Mouse (Mus musculus): ENCODE measurements around the gene Ptpn9. TPM values are rescaled to one million over a fixed set of nuclear protein-coding genes. Genes with fewer than 3 reads are reported as not detected.
"Not testable (repeated sequence)": the region's sequence is repeated elsewhere in the genome, so short reads cannot be mapped to it uniquely, and the experiment has no call there.

Ptpn9 gene
- total RNA-seq (2014; fragmentation: Nextera tagmentation) (29.6 and 36.1 TPM in 2 replicates), total RNA-seq (2017) (26.2 and 29.2 TPM in 2 replicates), polyA plus RNA-seq (2012) (62.4 and 69.9 TPM in 2 replicates)

- Histone ChIP-seq H3K36me3 (replicated peaks) (peaks cover 2% of the 10 kb centered on the region), H3K9me3 (replicated peaks) (no peaks in the 10 kb centered on the region), H3K27me3 (ENCODE audit: insufficient read depth, low read length) (no peaks in the 10 kb centered on the region), H3K4me3 (ENCODE audit: low read depth, low read length) (peak within 1 kb of the TSS; percentile 83), H3K4me1 (ENCODE audit: insufficient read depth, low read depth, low read length) (peaks cover 33% of the 10 kb centered on the region)
- ATAC-seq (ENCODE audit: extremely low read depth, insufficient number of reproducible peaks, low FRiP score, poor library complexity, severe bottlenecking) (peak; percentile 73), DNase-seq (ENCODE audit: low spot score) (peak; percentile 88)
- TF ChIP-seq TAL1 (conservative IDR thresholded peaks at IDR 0.05; ENCODE audit: low read depth, low read length) (no peak), CTCF (IDR thresholded peaks at IDR 0.05; ENCODE audit: low read depth, low read length) (no peak), GATA1 (IDR thresholded peaks at IDR 0.05; ENCODE audit: borderline replicate concordance, low read length) (no peak), GATA2 (IDR thresholded peaks at IDR 0.05; ENCODE audit: borderline replicate concordance, low read depth, low read length) (no peak), POLR2AphosphoS5 (IDR thresholded peaks at IDR 0.05; ENCODE audit: insufficient replicate concordance, low read depth, low read length) (no peak)
These were observed at the start of gene Ptpn9 for GRCm38 (mm10) chr9:56994286-56995197. Ptpn9 (plus strand) TSS chr9:56994923.

- not testable (repeated sequence) for H3K9me3 ChIP-seq (replicated peaks); DNase-seq (ENCODE audit: low spot score); H3K4me3 ChIP-seq (ENCODE audit: low read depth, low read length); ATAC-seq (ENCODE audit: extremely low read depth, insufficient number of reproducible peaks, low FRiP score, poor library complexity, severe bottlenecking); H3K27me3 ChIP-seq (ENCODE audit: insufficient read depth, low read length)
- Histone ChIP-seq H3K36me3 (replicated peaks) (peaks cover 20% of the 10 kb centered on the region), H3K4me1 (ENCODE audit: insufficient read depth, low read depth, low read length) (peaks cover 24% of the 10 kb centered on the region)
- peak; percentile 63 for TF ChIP-seq CTCF (IDR thresholded peaks at IDR 0.05; ENCODE audit: low read depth, low read length)
These were observed 47.2 kb upstream of the Ptpn9 start for GRCm38 (mm10) chr9:56947481-56947880.

- H3K27me3 ChIP-seq (ENCODE audit: insufficient read depth, low read length); ATAC-seq (ENCODE audit: extremely low read depth, insufficient number of reproducible peaks, low FRiP score, poor library complexity, severe bottlenecking); H3K9me3 ChIP-seq (replicated peaks); DNase-seq (ENCODE audit: low spot score); H3K4me3 ChIP-seq (ENCODE audit: low read depth, low read length): not testable (repeated sequence)
- peaks cover 30% of the 10 kb centered on the region for H3K4me1 ChIP-seq (ENCODE audit: insufficient read depth, low read depth, low read length)
- H3K36me3 ChIP-seq (replicated peaks): peaks cover 19% of the 10 kb centered on the region
- peak; percentile 45; the same call in 1 of the 2 replicates for TF ChIP-seq TAL1 (conservative IDR thresholded peaks at IDR 0.05; ENCODE audit: low read depth, low read length)
These were observed 46.0 kb upstream of the Ptpn9 start for GRCm38 (mm10) chr9:56948699-56949098.

GRCm38 (mm10) chr9:56949767-56950166, 45.0 kb upstream of the Ptpn9 start:
- no peaks in the 10 kb centered on the region for H3K9me3 ChIP-seq (replicated peaks)
- peak overlapping the region; percentile 68 for H3K4me3 ChIP-seq (ENCODE audit: low read depth, low read length)
- H3K4me1 ChIP-seq (ENCODE audit: insufficient read depth, low read depth, low read length): peaks cover 34% of the 10 kb centered on the region
- DNase-seq (ENCODE audit: low spot score) (no peak), ATAC-seq (ENCODE audit: extremely low read depth, insufficient number of reproducible peaks, low FRiP score, poor library complexity, severe bottlenecking) (no peak)
- no peak; the same call in 1 of the 2 replicates for TF ChIP-seq POLR2AphosphoS5 (IDR thresholded peaks at IDR 0.05; ENCODE audit: insufficient replicate concordance, low read depth, low read length)
- no peak for TF ChIP-seq TAL1 (conservative IDR thresholded peaks at IDR 0.05; ENCODE audit: low read depth, low read length)
- TF ChIP-seq CTCF (IDR thresholded peaks at IDR 0.05; ENCODE audit: low read depth, low read length): no peak
- no peak for TF ChIP-seq GATA2 (IDR thresholded peaks at IDR 0.05; ENCODE audit: borderline replicate concordance, low read depth, low read length)
- no peak for TF ChIP-seq GATA1 (IDR thresholded peaks at IDR 0.05; ENCODE audit: borderline replicate concordance, low read length)
- H3K27me3 ChIP-seq (ENCODE audit: insufficient read depth, low read length): no peaks in the 10 kb centered on the region
- peaks cover 15% of the 10 kb centered on the region for H3K36me3 ChIP-seq (replicated peaks)

- Histone ChIP-seq H3K4me1 (ENCODE audit: insufficient read depth, low read depth, low read length) (peaks cover 34% of the 10 kb centered on the region), H3K36me3 (replicated peaks) (peaks cover 19% of the 10 kb centered on the region), H3K27me3 (ENCODE audit: insufficient read depth, low read length) (no peaks in the 10 kb centered on the region), H3K9me3 (replicated peaks) (no peaks in the 10 kb centered on the region), H3K4me3 (ENCODE audit: low read depth, low read length) (peak within 1 kb of the TSS; percentile 74)
- peak; percentile 99 for ATAC-seq (ENCODE audit: extremely low read depth, insufficient number of reproducible peaks, low FRiP score, poor library complexity, severe bottlenecking)
- DNase-seq (ENCODE audit: low spot score): peak; percentile 79
- TF ChIP-seq GATA2 (IDR thresholded peaks at IDR 0.05; ENCODE audit: borderline replicate concordance, low read depth, low read length) (no peak), POLR2AphosphoS5 (IDR thresholded peaks at IDR 0.05; ENCODE audit: insufficient replicate concordance, low read depth, low read length) (peak; percentile 65; the same call in 1 of the 2 replicates)
These were observed 44.0 kb upstream of the Ptpn9 start, which contains the start of gene Snupn for GRCm38 (mm10) chr9:56950414-56951400. Snupn (plus strand) TSS chr9:56950878.

- H3K4me3 ChIP-seq (ENCODE audit: low read depth, low read length): no peak overlapping the region
- no peak for ATAC-seq (ENCODE audit: extremely low read depth, insufficient number of reproducible peaks, low FRiP score, poor library complexity, severe bottlenecking)
These were observed 41.2 kb upstream of the Ptpn9 start for GRCm38 (mm10) chr9:56953562-56953961.

More at GRCm38 (mm10) chr9:56953562-56953961, 41.2 kb upstream of the Ptpn9 start:
- TF ChIP-seq GATA1 (IDR thresholded peaks at IDR 0.05; ENCODE audit: borderline replicate concordance, low read length) (no peak), CTCF (IDR thresholded peaks at IDR 0.05; ENCODE audit: low read depth, low read length) (no peak)
- no peak for DNase-seq (ENCODE audit: low spot score)
- Histone ChIP-seq H3K9me3 (replicated peaks) (no peaks in the 10 kb centered on the region), H3K36me3 (replicated peaks) (peaks cover 38% of the 10 kb centered on the region), H3K27me3 (ENCODE audit: insufficient read depth, low read length) (no peaks in the 10 kb centered on the region), H3K4me1 (ENCODE audit: insufficient read depth, low read depth, low read length) (peaks cover 26% of the 10 kb centered on the region)
